Mouse (Mus musculus) lung, embryonic 16.5 days (tissue): Measurements from ENCODE around the gene Car9. TPM values are rescaled to one million over a fixed set of nuclear protein-coding genes. Genes with fewer than 3 reads are reported as not detected.
A peak's percentile ranks its signal among the peaks of the same experiment; 100 is the strongest.

Experiments used
- ATAC-seq: fragments of 200-750 bp; cut with Nextera tagmentation; 2 replicates; pipeline ENCODE4 v1.8.0; 2017; ENCODE audit warnings: low read depth, mild to moderate bottlenecking, moderate library complexity
- H3K27ac ChIP-seq: fragments of 300-500 bp; sonication (generic); 2 replicates; pipeline ENCODE4 v1.5.1; 2014; ENCODE audit warnings: mild to moderate bottlenecking, control low read depth, low read length
- H3K27me3 ChIP-seq: fragments of 300-500 bp; sonication (generic); 2 replicates; pipeline ENCODE4 v1.6.1; 2014; ENCODE audit warnings: low read depth, low read length, mixed read lengths; ENCODE audit not compliant: control insufficient read depth, insufficient read depth
- H3K36me3 ChIP-seq: fragments of 300-500 bp; sonication (generic); 2 replicates; pipeline ENCODE4 v1.6.1; 2014; ENCODE audit warnings: low read length; ENCODE audit not compliant: control insufficient read depth, insufficient read depth
- H3K4me1 ChIP-seq: fragments of 300-500 bp; sonication (generic); replicated peaks from 2 replicates; pipeline ENCODE4 v1.6.1; 2014; ENCODE audit warnings: low read length, mixed read lengths; ENCODE audit not compliant: control insufficient read depth, insufficient read depth
- H3K4me2 ChIP-seq: fragments of 300-500 bp; sonication (generic); 2 replicates; pipeline ENCODE4 v1.6.1; 2014; ENCODE audit warnings: low read depth, low read length, control low read depth
- H3K4me3 ChIP-seq: fragments of 300-500 bp; sonication (generic); 2 replicates; pipeline ENCODE4 v1.5.1; 2014; ENCODE audit warnings: mild to moderate bottlenecking, low read length, control low read depth
- H3K9ac ChIP-seq: fragments of 300-500 bp; sonication (generic); 2 replicates; pipeline ENCODE4 v1.6.1; 2014; ENCODE audit warnings: low read length, control low read depth
- H3K9me3 ChIP-seq: fragments of 300-500 bp; sonication (generic); 2 replicates; pipeline ENCODE4 v1.6.1; 2016; ENCODE audit warnings: low read length; ENCODE audit not compliant: control insufficient read depth
- WGBS: fragments of 180-500 bp; shearing (Covaris S2); extraction: QIAGEN DNeasy Blood & Tissue Kit; methylation state at CpG from one replicate; pipeline ENCODE4 v1.1.7; 2014; 5-methylcytosine and 5-hydroxymethylcytosine counted together
- polyA plus RNA-seq: library from polyadenylated mRNA; unstranded; fragments of >200 nt; fragmentation: Nextera tagmentation; extraction: Ambion mirVana; gene quantifications from 2 replicates; pipeline ENCODE4 v1.2.1, GENCODE M21; 2015

Gene Car9
- polyA plus RNA-seq, 1 experiment from 2014 or later = 6.4 TPM

- Histone ChIP-seq H3K27ac (peak overlapping the region; percentile 100), H3K9me3 (no peaks in the 10 kb centered on the region), H3K27me3 (no peaks in the 10 kb centered on the region), H3K36me3 (peaks cover 20% of the 10 kb centered on the region), H3K9ac (peak overlapping the region; percentile 96), H3K4me3 (peak overlapping the region; percentile 88), H3K4me2 (peak overlapping the region; percentile 81), H3K4me1 (peaks cover 55% of the 10 kb centered on the region)
- 1% methylated on average over 16 of the region's 16 CpGs for WGBS
- ATAC-seq = peak; percentile 3; the same call in 1 of the 2 replicates
Observed at GRCm38 (mm10) chr4:43561436-43561996, 54.8 kb downstream of the Car9 start.

GRCm38 (mm10) chr4:43561997-43562768, 55.4 kb downstream of the Car9 start, which contains the start of the genes Creb3 and Tln1:
Creb3 (plus strand) TSS chr4:43562332.
Tln1 (minus strand) TSS chr4:43562691.
- H3K27me3 ChIP-seq = no peaks in the 10 kb centered on the region
- H3K9me3 ChIP-seq = no peaks in the 10 kb centered on the region
- H3K36me3 ChIP-seq = peaks cover 27% of the 10 kb centered on the region
- under 1% methylated on average over 61 of the region's 62 CpGs for WGBS
- H3K9ac ChIP-seq = peak within 1 kb of the TSS; percentile 96
- peak within 1 kb of the TSS; percentile 81 for H3K4me2 ChIP-seq
- ATAC-seq = peak; percentile 87
- H3K4me3 ChIP-seq = peak within 1 kb of the TSS; percentile 88
- H3K27ac ChIP-seq = peak within 1 kb of the TSS; percentile 100
- peaks cover 52% of the 10 kb centered on the region for H3K4me1 ChIP-seq

- Histone ChIP-seq H3K36me3 (peaks cover 34% of the 10 kb centered on the region), H3K4me3 (peak overlapping the region; percentile 88), H3K27ac (peak overlapping the region; percentile 100), H3K9ac (peak overlapping the region; percentile 96), H3K4me2 (peak overlapping the region; percentile 66), H3K4me1 (peaks cover 44% of the 10 kb centered on the region), H3K27me3 (no peaks in the 10 kb centered on the region), H3K9me3 (no peaks in the 10 kb centered on the region)
- WGBS = 3% methylated on average over 22 of the region's 22 CpGs
- no peak; the same call in 1 of the 2 replicates for ATAC-seq
Observed at GRCm38 (mm10) chr4:43562769-43563600, 56.2 kb downstream of the Car9 start.

Other genes with a start within 250 kb of the Car9 start
- gene Atp8b5, start 239.8 kb upstream of the Car9 start, polyA plus RNA-seq = 0.21 and 0.39 TPM in 2 replicates
- 12.9 and 15.1 TPM in 2 replicates for gene Rusc2, start 125.0 kb upstream of the Car9 start, polyA plus RNA-seq
- gene Fam166b, start 77.8 kb upstream of the Car9 start, polyA plus RNA-seq = 0.87 and 1.4 TPM in 2 replicates
- 2.2 and 3.4 TPM in 2 replicates for gene Tesk1, start 65.0 kb upstream of the Car9 start, polyA plus RNA-seq
- 2.0 and 3.0 TPM in 2 replicates for gene Cd72, start 52.3 kb upstream of the Car9 start, polyA plus RNA-seq
- gene Sit1, start 23.2 kb upstream of the Car9 start, polyA plus RNA-seq = 0.25 and 0.74 TPM in 2 replicates
- 73.7 and 73.8 TPM in 2 replicates for gene Ccdc107, start 14.1 kb upstream of the Car9 start, polyA plus RNA-seq
- 47.7 and 56.1 TPM in 2 replicates for gene Arhgef39, start 7.3 kb upstream of the Car9 start, polyA plus RNA-seq
- 203 and 218 TPM in 2 replicates for gene Tpm2, start 16.8 kb downstream of the Car9 start, polyA plus RNA-seq
- gene Creb3, start 55.4 kb downstream of the Car9 start, polyA plus RNA-seq = 69.5 and 70.9 TPM in 2 replicates
- 68.7 and 84.9 TPM in 2 replicates for gene Tln1, start 55.7 kb downstream of the Car9 start, polyA plus RNA-seq
- 23.1 and 25.0 TPM in 2 replicates for gene Rgp1, start 71.7 kb downstream of the Car9 start, polyA plus RNA-seq
- gene Gba2, start 71.9 kb downstream of the Car9 start, polyA plus RNA-seq = 21.0 and 21.3 TPM in 2 replicates
- gene Msmp, start 77.5 kb downstream of the Car9 start, polyA plus RNA-seq = 0.38 and 1.1 TPM in 2 replicates
- 11.1 and 11.6 TPM in 2 replicates for gene Npr2, start 125.0 kb downstream of the Car9 start, polyA plus RNA-seq
- gene Spag8, start 146.6 kb downstream of the Car9 start, polyA plus RNA-seq = 9.0 and 9.6 TPM in 2 replicates
- 120 and 127 TPM in 2 replicates for gene Hint2, start 149.5 kb downstream of the Car9 start, polyA plus RNA-seq
- gene Tmem8b, start 162.0 kb downstream of the Car9 start, polyA plus RNA-seq = 4.8 and 5.4 TPM in 2 replicates
- gene Fam221b, start 162.2 kb downstream of the Car9 start, polyA plus RNA-seq = 2.2 and 2.8 TPM in 2 replicates
- not detected in 2 replicates for gene Olfr70, start 193.8 kb downstream of the Car9 start, polyA plus RNA-seq
- 0.08 and 0.16 TPM in 2 replicates for gene Olfr71, start 203.3 kb downstream of the Car9 start, polyA plus RNA-seq
- 2.0 and 2.9 TPM in 2 replicates for gene Hrct1, start 220.2 kb downstream of the Car9 start, polyA plus RNA-seq
- gene Spaar, start 223.1 kb downstream of the Car9 start, polyA plus RNA-seq = 1.2 and 2.1 TPM in 2 replicates